Mouse (Mus musculus): ENCODE results near the gene Rbks. TPM values are rescaled to one million over a fixed set of nuclear protein-coding genes. Genes with fewer than 3 reads are reported as not detected.
"Not testable (repeated sequence)": the region's sequence is repeated elsewhere in the genome, so short reads cannot be mapped to it uniquely, and the experiment has no call there.

Gene Rbks
- polyA plus RNA-seq, 1 experiment from 2014 or later: 4.5 TPM

- no peaks in the 10 kb centered on the region for H3K36me3 ChIP-seq
- ATAC-seq (replicated peaks; ENCODE audit: low FRiP score): no peak
- H3K4me2 ChIP-seq: no peak overlapping the region
- no peaks in the 10 kb centered on the region for H3K27me3 ChIP-seq
- no peaks in the 10 kb centered on the region for H3K9me3 ChIP-seq (replicated peaks)
- no peak overlapping the region for H3K4me3 ChIP-seq (replicated peaks)
- peaks cover 21% of the 10 kb centered on the region for H3K4me1 ChIP-seq
- peak overlapping the region; percentile 73 for H3K27ac ChIP-seq
- WGBS: 72% methylated on average over 4 of the region's 4 CpGs
- H3K9ac ChIP-seq: no peak overlapping the region
Observed at GRCm38 (mm10) chr5:31595868-31596267, 101.6 kb downstream of the Rbks start.

DNA sequence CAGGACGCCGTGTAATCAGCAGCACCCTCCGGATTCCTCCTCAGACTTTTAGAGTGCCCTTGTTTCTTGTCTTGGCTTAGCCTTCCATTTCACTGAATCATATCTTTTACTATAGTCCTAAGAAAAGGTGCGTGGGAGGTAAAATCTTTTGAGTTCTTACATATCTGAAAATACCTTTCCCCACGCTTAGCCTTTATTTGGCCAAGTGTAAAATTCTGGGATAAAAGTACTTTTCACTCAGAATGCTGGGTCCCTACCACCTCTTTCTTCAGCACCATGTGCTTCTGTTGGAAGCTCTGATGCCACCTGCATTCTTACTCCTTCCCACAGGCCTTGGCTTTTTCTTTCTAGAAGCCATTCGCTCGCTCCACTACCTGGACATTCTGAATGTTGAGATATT lies 106.3 kb downstream of the Rbks start:
- ATAC-seq (replicated peaks; ENCODE audit: low FRiP score): no peak
- Histone ChIP-seq H3K9me3 (replicated peaks) (no peaks in the 10 kb centered on the region), H3K4me1 (peaks cover 27% of the 10 kb centered on the region), H3K36me3 (no peaks in the 10 kb centered on the region), H3K27me3 (no peaks in the 10 kb centered on the region), H3K27ac (no peak overlapping the region), H3K4me3 (replicated peaks) (no peak overlapping the region), H3K9ac (no peak overlapping the region), H3K4me2 (no peak overlapping the region)
- 90% methylated on average over 7 of the region's 7 CpGs for WGBS

DNA sequence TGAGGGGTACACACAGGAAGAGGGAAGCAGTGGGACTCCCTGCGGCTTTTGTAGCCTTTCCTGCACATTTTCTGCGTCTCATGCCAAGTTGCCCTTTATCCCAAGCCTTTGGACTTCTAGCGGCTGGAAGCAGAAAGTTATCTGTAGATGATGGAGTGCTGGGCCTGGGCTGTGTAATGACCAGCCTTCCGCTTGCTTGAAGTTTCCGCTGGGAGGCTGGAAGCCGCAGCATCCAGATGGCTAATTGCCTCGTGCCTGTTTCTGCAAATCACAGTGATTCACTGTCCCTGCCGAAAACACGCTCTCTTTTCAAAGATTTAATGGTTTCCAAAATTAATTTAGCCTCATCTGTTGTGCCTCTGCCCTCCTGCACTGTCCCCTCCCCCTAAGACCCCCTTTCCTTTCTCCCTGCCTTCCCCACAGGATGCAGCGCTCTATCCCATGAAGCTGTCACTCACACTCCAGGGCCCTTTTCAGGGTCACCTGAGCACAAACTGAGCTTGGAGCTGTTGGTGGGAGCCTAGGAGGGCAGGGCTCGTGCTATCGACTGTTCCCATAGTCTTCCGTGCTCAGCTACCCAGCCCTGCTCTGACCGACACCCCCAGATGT lies 107.6 kb downstream of the Rbks start:
- H3K27ac ChIP-seq: peak overlapping the region; percentile 33
- H3K36me3 ChIP-seq: no peaks in the 10 kb centered on the region
- ATAC-seq (replicated peaks; ENCODE audit: low FRiP score): no peak
- peaks cover 29% of the 10 kb centered on the region for H3K4me1 ChIP-seq
- H3K9ac ChIP-seq: no peak overlapping the region
- no peaks in the 10 kb centered on the region for H3K9me3 ChIP-seq (replicated peaks)
- H3K4me3 ChIP-seq (replicated peaks): no peak overlapping the region
- 42% methylated on average over 14 of the region's 14 CpGs for WGBS
- H3K4me2 ChIP-seq: no peak overlapping the region
- no peaks in the 10 kb centered on the region for H3K27me3 ChIP-seq

- H3K4me3 ChIP-seq (replicated peaks); H3K36me3 ChIP-seq; H3K27me3 ChIP-seq; H3K4me2 ChIP-seq; ATAC-seq (replicated peaks; ENCODE audit: low FRiP score); H3K9ac ChIP-seq; H3K27ac ChIP-seq; H3K9me3 ChIP-seq (replicated peaks): not testable (repeated sequence)
- H3K4me1 ChIP-seq: peaks cover 35% of the 10 kb centered on the region
- 89% methylated on average over 8 of the region's 8 CpGs for WGBS
Observed at GRCm38 (mm10) chr5:31588672-31589071, 108.8 kb downstream of the Rbks start.

DNA sequence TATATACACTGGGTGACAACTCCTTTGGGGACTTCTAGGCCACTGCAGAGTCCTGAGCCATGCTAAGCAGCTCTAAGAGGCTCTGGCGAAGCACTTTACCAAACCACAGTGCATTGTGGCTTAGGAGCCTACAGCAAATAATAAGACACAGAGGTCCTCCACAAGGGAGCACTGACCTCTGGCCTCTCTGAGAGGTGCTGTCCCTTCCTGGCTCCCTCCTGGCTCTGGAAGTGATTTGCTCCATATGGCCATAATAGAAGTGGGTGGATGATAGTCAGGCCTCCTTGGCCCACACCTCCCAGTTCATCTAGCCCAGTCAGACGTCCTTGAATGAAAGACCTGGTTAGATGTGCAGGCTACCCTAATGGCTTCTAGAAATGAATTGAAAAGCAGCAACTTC lies 109.4 kb downstream of the Rbks start:
- H3K4me3 ChIP-seq (replicated peaks): no peak overlapping the region
- H3K4me2 ChIP-seq: no peak overlapping the region
- no peak overlapping the region for H3K27ac ChIP-seq
- ATAC-seq (replicated peaks; ENCODE audit: low FRiP score): no peak
- peaks cover 5% of the 10 kb centered on the region; the same call in 1 of the 2 replicates for H3K9me3 ChIP-seq (replicated peaks)
- H3K4me1 ChIP-seq: peaks cover 38% of the 10 kb centered on the region
- no peaks in the 10 kb centered on the region for H3K36me3 ChIP-seq
- H3K27me3 ChIP-seq: no peaks in the 10 kb centered on the region
- no peak overlapping the region for H3K9ac ChIP-seq
- 74% methylated on average over 2 of the region's 2 CpGs for WGBS

DNA sequence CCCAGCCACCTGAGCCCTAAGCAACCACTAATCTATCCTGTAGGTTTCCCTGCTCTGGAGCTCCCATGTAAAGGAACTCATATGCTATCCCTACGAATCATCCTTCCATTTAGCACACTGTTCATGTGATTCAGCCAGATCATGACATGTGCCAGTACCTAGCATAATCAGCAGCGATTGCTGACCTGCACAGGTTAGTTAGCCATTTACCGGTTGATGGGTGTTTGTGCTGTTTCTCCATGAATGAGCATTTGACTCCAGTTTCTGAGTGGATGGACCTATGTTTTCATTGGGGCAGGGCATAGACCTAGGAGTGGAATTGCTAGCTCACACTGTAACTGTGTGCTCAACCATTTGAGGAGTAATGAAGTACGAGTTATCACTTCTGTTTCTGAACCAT lies 111.9 kb downstream of the Rbks start:
- no peak overlapping the region for H3K9ac ChIP-seq
- H3K4me2 ChIP-seq: no peak overlapping the region
- no peak for ATAC-seq (replicated peaks; ENCODE audit: low FRiP score)
- H3K4me1 ChIP-seq: peaks cover 49% of the 10 kb centered on the region
- no peaks in the 10 kb centered on the region for H3K27me3 ChIP-seq
- H3K36me3 ChIP-seq: no peaks in the 10 kb centered on the region
- WGBS: 78% methylated on average over 4 of the region's 4 CpGs
- H3K4me3 ChIP-seq (replicated peaks): no peak overlapping the region
- peaks cover 5% of the 10 kb centered on the region; the same call in 1 of the 2 replicates for H3K9me3 ChIP-seq (replicated peaks)
- H3K27ac ChIP-seq: peak overlapping the region; percentile 97

DNA sequence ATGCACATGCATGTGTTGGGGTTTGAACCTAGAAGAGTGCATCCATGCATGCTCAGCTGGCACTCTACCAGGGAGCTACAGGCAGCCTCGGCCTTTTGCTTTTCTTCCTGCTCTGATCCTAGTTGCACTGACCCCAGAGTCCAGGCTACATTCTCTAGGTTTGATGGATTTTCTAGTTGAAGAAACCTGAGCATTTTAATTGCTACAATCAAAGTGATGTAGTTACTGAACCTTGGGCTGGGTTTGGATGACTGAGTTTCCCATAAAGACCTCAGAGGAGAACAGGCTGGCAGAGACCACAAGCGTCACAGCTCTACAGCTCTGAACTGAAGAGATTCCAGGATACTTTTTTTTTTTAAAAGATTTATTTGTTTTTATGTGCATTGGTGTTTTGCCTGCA lies 114.2 kb downstream of the Rbks start:
- no peak overlapping the region for H3K4me3 ChIP-seq (replicated peaks)
- no peaks in the 10 kb centered on the region for H3K36me3 ChIP-seq
- WGBS: 24% methylated on average over 2 of the region's 2 CpGs
- ATAC-seq (replicated peaks; ENCODE audit: low FRiP score): peak; percentile 91
- peaks cover 36% of the 10 kb centered on the region for H3K4me1 ChIP-seq
- H3K27me3 ChIP-seq: no peaks in the 10 kb centered on the region
- H3K27ac ChIP-seq: peak overlapping the region; percentile 97
- peaks cover 5% of the 10 kb centered on the region; the same call in 1 of the 2 replicates for H3K9me3 ChIP-seq (replicated peaks)
- H3K9ac ChIP-seq: no peak overlapping the region
- no peak overlapping the region for H3K4me2 ChIP-seq

- Histone ChIP-seq H3K27ac (peak overlapping the region; percentile 97), H3K27me3 (no peaks in the 10 kb centered on the region), H3K4me1 (peaks cover 38% of the 10 kb centered on the region), H3K9ac (no peak overlapping the region), H3K9me3 (replicated peaks) (peaks cover 5% of the 10 kb centered on the region; the same call in 1 of the 2 replicates), H3K4me2 (no peak overlapping the region), H3K4me3 (replicated peaks) (no peak overlapping the region), H3K36me3 (no peaks in the 10 kb centered on the region)
- no peak for ATAC-seq (replicated peaks; ENCODE audit: low FRiP score)
- 67% methylated on average over 3 of the region's 3 CpGs for WGBS
Observed at GRCm38 (mm10) chr5:31581932-31582331, 115.5 kb downstream of the Rbks start.

DNA sequence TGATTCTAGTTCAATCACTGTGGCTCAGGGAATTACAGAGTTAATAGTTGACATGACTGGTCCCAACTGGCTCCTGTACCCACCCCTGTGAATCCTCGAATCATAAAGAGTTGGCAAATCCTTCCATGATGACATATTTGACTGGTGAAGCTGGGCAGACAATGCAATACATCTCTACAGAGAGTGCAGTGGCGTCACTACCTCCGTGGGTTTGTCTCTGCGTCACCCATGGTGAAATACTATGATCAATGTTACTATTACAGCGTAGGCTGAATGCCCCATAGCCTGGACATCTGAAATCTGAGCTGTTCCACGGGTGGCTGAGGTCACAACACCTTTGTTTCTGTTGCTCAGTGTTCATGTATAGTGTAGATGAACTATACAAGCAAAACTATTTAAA lies 116.2 kb downstream of the Rbks start:
- Histone ChIP-seq H3K27ac (peak overlapping the region; percentile 59), H3K4me2 (no peak overlapping the region), H3K9me3 (replicated peaks) (peaks cover 5% of the 10 kb centered on the region; the same call in 1 of the 2 replicates), H3K4me1 (peaks cover 36% of the 10 kb centered on the region), H3K4me3 (replicated peaks) (no peak overlapping the region), H3K27me3 (no peaks in the 10 kb centered on the region), H3K9ac (no peak overlapping the region), H3K36me3 (no peaks in the 10 kb centered on the region)
- 66% methylated on average over 6 of the region's 6 CpGs for WGBS
- ATAC-seq (replicated peaks; ENCODE audit: low FRiP score): no peak

- H3K4me1 ChIP-seq: peaks cover 15% of the 10 kb centered on the region
- 40% methylated on average over 7 of the region's 7 CpGs for WGBS
- peak; percentile 74 for ATAC-seq (replicated peaks; ENCODE audit: low FRiP score)
- no peak overlapping the region for H3K4me2 ChIP-seq
- H3K4me3 ChIP-seq (replicated peaks): no peak overlapping the region
- H3K27ac ChIP-seq: peak overlapping the region; percentile 80
- H3K9ac ChIP-seq: no peak overlapping the region
- H3K27me3 ChIP-seq: no peaks in the 10 kb centered on the region
- no peaks in the 10 kb centered on the region for H3K9me3 ChIP-seq (replicated peaks)
- H3K36me3 ChIP-seq: no peaks in the 10 kb centered on the region
Observed at GRCm38 (mm10) chr5:31576539-31576975, 120.9 kb downstream of the Rbks start.

Small RNAs within 50 kb of the gene (microRNA-seq; reads per million reads assigned to microRNA genes)
- gene Mir3473e: not detected

Other genes starting within 250 kb of the Rbks start
- gene Zfp512, start 245.2 kb downstream of the Rbks start, polyA plus RNA-seq (2015; fragmentation: Nextera tagmentation; extraction: Ambion mirVana): 48.5 and 60.2 TPM in 2 replicates
- not detected in 2 replicates for gene 4930548H24Rik, start 211.9 kb downstream of the Rbks start, polyA plus RNA-seq (2015; fragmentation: Nextera tagmentation; extraction: Ambion mirVana)
- 70.5 and 72.3 TPM in 2 replicates for gene Gpn1, start 202.9 kb downstream of the Rbks start, polyA plus RNA-seq (2015; fragmentation: Nextera tagmentation; extraction: Ambion mirVana)
- gene Slc4a1ap, start 170.6 kb downstream of the Rbks start, polyA plus RNA-seq (2015; fragmentation: Nextera tagmentation; extraction: Ambion mirVana): 36.7 and 38.9 TPM in 2 replicates
- 24.7 and 28.9 TPM in 2 replicates for gene Supt7l, start 169.8 kb downstream of the Rbks start, polyA plus RNA-seq (2015; fragmentation: Nextera tagmentation; extraction: Ambion mirVana)
- 272 and 284 TPM in 2 replicates for gene Mrpl33, start 100.7 kb downstream of the Rbks start, polyA plus RNA-seq (2015; fragmentation: Nextera tagmentation; extraction: Ambion mirVana)
- gene Babam2, start 57 bp upstream of the Rbks start, polyA plus RNA-seq (2015; fragmentation: Nextera tagmentation; extraction: Ambion mirVana): 76.7 and 83.2 TPM in 2 replicates

Data from kidney, embryonic 15.5 days (tissue).